Mouse (Mus musculus) forebrain, embryonic 13.5 days (tissue): ENCODE results near the gene Klhdc1. TPM values are rescaled to one million over a fixed set of nuclear protein-coding genes. Genes with fewer than 3 reads are reported as not detected.

Source experiments
- ATAC-seq: fragments of 200-750 bp; cut with Nextera tagmentation; 2 replicates; pipeline ENCODE4 v1.8.0; 2017
- H3K27ac ChIP-seq: fragments of 300-500 bp; sonication (generic); 2 replicates; pipeline ENCODE4 v1.5.1; 2015; ENCODE audit warnings: inconsistent platforms, mild to moderate bottlenecking, moderate library complexity
- H3K27me3 ChIP-seq: fragments of 300-500 bp; sonication (generic); 2 replicates; pipeline ENCODE4 v1.6.1; 2015; ENCODE audit warnings: mild to moderate bottlenecking, inconsistent platforms
- H3K36me3 ChIP-seq: fragments of 300-500 bp; sonication (generic); 2 replicates; pipeline ENCODE4 v1.6.1; 2015; ENCODE audit warnings: mild to moderate bottlenecking, inconsistent platforms; ENCODE audit not compliant: poor library complexity, severe bottlenecking
- H3K4me1 ChIP-seq: fragments of 300-500 bp; sonication (generic); 2 replicates; pipeline ENCODE4 v1.6.1; 2015; ENCODE audit warnings: inconsistent platforms
- H3K4me2 ChIP-seq: fragments of 300-500 bp; sonication (generic); 2 replicates; pipeline ENCODE4 v1.6.1; 2015; ENCODE audit warnings: inconsistent platforms, mild to moderate bottlenecking, moderate library complexity
- H3K4me3 ChIP-seq: fragments of 300-500 bp; sonication (generic); 2 replicates; pipeline ENCODE4 v1.5.1; 2015; ENCODE audit warnings: mild to moderate bottlenecking, inconsistent platforms
- H3K9ac ChIP-seq: fragments of 300-500 bp; sonication (generic); 2 replicates; pipeline ENCODE4 v1.6.1; 2015; ENCODE audit warnings: mild to moderate bottlenecking, inconsistent platforms
- H3K9me3 ChIP-seq: fragments of 300-500 bp; sonication (generic); replicated peaks from 2 replicates; pipeline ENCODE4 v1.6.1; 2016; ENCODE audit warnings: inconsistent platforms
- WGBS: fragments of 180-500 bp; shearing (Covaris S2); methylation state at CpG from one replicate; pipeline ENCODE4 v1.1.7; 2015; 5-methylcytosine and 5-hydroxymethylcytosine counted together
- polyA plus RNA-seq: library from polyadenylated mRNA; unstranded; fragments of >200 nt; fragmentation: Nextera tagmentation; extraction: Ambion mirVana; gene quantifications from 2 replicates; pipeline ENCODE4 v1.2.1, GENCODE M21; 2015

Klhdc1 gene
- polyA plus RNA-seq, 1 experiment from 2014 or later, result 6.4 TPM

GRCm38 (mm10) chr12:69300391-69300790 is 59.4 kb downstream of the Klhdc1 start:
- no peak overlapping the region for H3K9ac ChIP-seq
- H3K4me1 ChIP-seq, result peaks cover 29% of the 10 kb centered on the region
- no peak overlapping the region for H3K4me2 ChIP-seq
- H3K4me3 ChIP-seq, result no peak overlapping the region
- peaks cover 62% of the 10 kb centered on the region for H3K36me3 ChIP-seq
- H3K27me3 ChIP-seq, result no peaks in the 10 kb centered on the region
- no peaks in the 10 kb centered on the region for H3K9me3 ChIP-seq
- no peak for ATAC-seq
- 89% methylated on average over 2 of the region's 2 CpGs for WGBS
- no peak overlapping the region for H3K27ac ChIP-seq

- Histone ChIP-seq H3K27ac (no peak overlapping the region), H3K9ac (no peak overlapping the region), H3K4me2 (no peak overlapping the region), H3K4me3 (no peak overlapping the region), H3K36me3 (peaks cover 80% of the 10 kb centered on the region), H3K9me3 (no peaks in the 10 kb centered on the region), H3K4me1 (peaks cover 22% of the 10 kb centered on the region), H3K27me3 (no peaks in the 10 kb centered on the region)
- WGBS, result 95% methylated on average over 12 of the region's 12 CpGs
- no peak for ATAC-seq
Observed at GRCm38 (mm10) chr12:69302171-69302570, 61.2 kb downstream of the Klhdc1 start.

- H3K4me2 ChIP-seq, result no peak overlapping the region
- H3K9me3 ChIP-seq, result no peaks in the 10 kb centered on the region
- H3K36me3 ChIP-seq, result peaks cover 94% of the 10 kb centered on the region
- H3K9ac ChIP-seq, result no peak overlapping the region
- H3K4me3 ChIP-seq, result no peak overlapping the region
- ATAC-seq, result no peak
- WGBS, result 95% methylated on average over 2 of the region's 2 CpGs
- H3K27me3 ChIP-seq, result no peaks in the 10 kb centered on the region
- peaks cover 6% of the 10 kb centered on the region for H3K4me1 ChIP-seq
- H3K27ac ChIP-seq, result no peak overlapping the region
Observed at GRCm38 (mm10) chr12:69304051-69304450, 63.1 kb downstream of the Klhdc1 start.

- Histone ChIP-seq H3K4me2 (no peak overlapping the region), H3K27ac (no peak overlapping the region), H3K9me3 (no peaks in the 10 kb centered on the region), H3K36me3 (peaks cover 95% of the 10 kb centered on the region), H3K4me3 (no peak overlapping the region), H3K27me3 (no peaks in the 10 kb centered on the region), H3K9ac (no peak overlapping the region), H3K4me1 (no peaks in the 10 kb centered on the region)
- ATAC-seq, result no peak
- WGBS, result 97% methylated on average over 7 of the region's 7 CpGs
Observed at GRCm38 (mm10) chr12:69306333-69306732, 65.4 kb downstream of the Klhdc1 start.

- ATAC-seq, result no peak
- WGBS, result 97% methylated on average over 4 of the region's 4 CpGs
- no peaks in the 10 kb centered on the region for H3K9me3 ChIP-seq
- H3K27ac ChIP-seq, result no peak overlapping the region
- peaks cover 93% of the 10 kb centered on the region for H3K36me3 ChIP-seq
- H3K4me3 ChIP-seq, result no peak overlapping the region
- no peak overlapping the region for H3K4me2 ChIP-seq
- H3K4me1 ChIP-seq, result no peaks in the 10 kb centered on the region
- H3K27me3 ChIP-seq, result no peaks in the 10 kb centered on the region
- H3K9ac ChIP-seq, result no peak overlapping the region
Observed at GRCm38 (mm10) chr12:69309659-69310058, 68.7 kb downstream of the Klhdc1 start.

GRCm38 (mm10) chr12:69318431-69318830 is 77.5 kb downstream of the Klhdc1 start:
- Histone ChIP-seq H3K4me1 (no peaks in the 10 kb centered on the region), H3K36me3 (peaks cover 65% of the 10 kb centered on the region), H3K4me3 (no peak overlapping the region), H3K4me2 (no peak overlapping the region), H3K27me3 (no peaks in the 10 kb centered on the region), H3K27ac (no peak overlapping the region), H3K9ac (no peak overlapping the region), H3K9me3 (no peaks in the 10 kb centered on the region)
- ATAC-seq, result no peak

- Histone ChIP-seq H3K9me3 (no peaks in the 10 kb centered on the region), H3K36me3 (peaks cover 74% of the 10 kb centered on the region), H3K4me1 (no peaks in the 10 kb centered on the region), H3K9ac (no peak overlapping the region), H3K27ac (no peak overlapping the region), H3K27me3 (no peaks in the 10 kb centered on the region), H3K4me3 (no peak overlapping the region), H3K4me2 (no peak overlapping the region)
- WGBS, result 94% methylated on average over 3 of the region's 3 CpGs
- no peak for ATAC-seq
Observed at GRCm38 (mm10) chr12:69331187-69331586, 90.2 kb downstream of the Klhdc1 start.

- no peaks in the 10 kb centered on the region for H3K27me3 ChIP-seq
- 92% methylated on average over 1 of the region's 1 CpGs for WGBS
- no peak for ATAC-seq
- peaks cover 72% of the 10 kb centered on the region for H3K36me3 ChIP-seq
- H3K27ac ChIP-seq, result no peak overlapping the region
- no peak overlapping the region for H3K9ac ChIP-seq
- H3K9me3 ChIP-seq, result no peaks in the 10 kb centered on the region
- H3K4me2 ChIP-seq, result no peak overlapping the region
- no peak overlapping the region for H3K4me3 ChIP-seq
- no peaks in the 10 kb centered on the region for H3K4me1 ChIP-seq
Observed at GRCm38 (mm10) chr12:69332147-69332546, 91.2 kb downstream of the Klhdc1 start.

GRCm38 (mm10) chr12:69333547-69333946 is 92.6 kb downstream of the Klhdc1 start:
- Histone ChIP-seq H3K27me3 (no peaks in the 10 kb centered on the region), H3K36me3 (peaks cover 69% of the 10 kb centered on the region), H3K27ac (no peak overlapping the region), H3K9me3 (no peaks in the 10 kb centered on the region), H3K9ac (no peak overlapping the region), H3K4me1 (no peaks in the 10 kb centered on the region), H3K4me3 (no peak overlapping the region), H3K4me2 (no peak overlapping the region)
- ATAC-seq, result no peak
- 87% methylated on average over 2 of the region's 2 CpGs for WGBS

Other genes with a start within 250 kb of the Klhdc1 start
- gene Rps29, start 82.0 kb upstream of the Klhdc1 start, polyA plus RNA-seq, result 1,496 and 1,783 TPM in 2 replicates
- gene Lrr1, start 72.4 kb upstream of the Klhdc1 start, polyA plus RNA-seq, result 25.9 and 26.0 TPM in 2 replicates
- 402 and 469 TPM in 2 replicates for gene Rpl36al, start 57.1 kb upstream of the Klhdc1 start, polyA plus RNA-seq
- 28.6 and 29.3 TPM in 2 replicates for gene Mgat2, start 57.0 kb upstream of the Klhdc1 start, polyA plus RNA-seq
- gene Gm49383, start 44.1 kb upstream of the Klhdc1 start, polyA plus RNA-seq, result 37.0 TPM in 2 replicates
- 11.1 and 13.5 TPM in 2 replicates for gene Dnaaf2, start 42.7 kb upstream of the Klhdc1 start, polyA plus RNA-seq
- 32.5 and 32.9 TPM in 2 replicates for gene Gm49384, start 36.9 kb upstream of the Klhdc1 start, polyA plus RNA-seq
- gene Pole2, start 13.0 kb upstream of the Klhdc1 start, polyA plus RNA-seq, result 21.5 and 22.1 TPM in 2 replicates
- gene Klhdc2, start 55.5 kb downstream of the Klhdc1 start, polyA plus RNA-seq, result 264 and 267 TPM in 2 replicates
- gene Nemf, start 116.0 kb downstream of the Klhdc1 start, polyA plus RNA-seq, result 99.3 and 99.9 TPM in 2 replicates
- 25.4 and 29.0 TPM in 2 replicates for gene Arf6, start 131.0 kb downstream of the Klhdc1 start, polyA plus RNA-seq
- 0.63 and 0.80 TPM in 2 replicates for gene Gm9887, start 131.3 kb downstream of the Klhdc1 start, polyA plus RNA-seq